Mouse (Mus musculus): Measurements from ENCODE around the gene Pomc.

DNA sequence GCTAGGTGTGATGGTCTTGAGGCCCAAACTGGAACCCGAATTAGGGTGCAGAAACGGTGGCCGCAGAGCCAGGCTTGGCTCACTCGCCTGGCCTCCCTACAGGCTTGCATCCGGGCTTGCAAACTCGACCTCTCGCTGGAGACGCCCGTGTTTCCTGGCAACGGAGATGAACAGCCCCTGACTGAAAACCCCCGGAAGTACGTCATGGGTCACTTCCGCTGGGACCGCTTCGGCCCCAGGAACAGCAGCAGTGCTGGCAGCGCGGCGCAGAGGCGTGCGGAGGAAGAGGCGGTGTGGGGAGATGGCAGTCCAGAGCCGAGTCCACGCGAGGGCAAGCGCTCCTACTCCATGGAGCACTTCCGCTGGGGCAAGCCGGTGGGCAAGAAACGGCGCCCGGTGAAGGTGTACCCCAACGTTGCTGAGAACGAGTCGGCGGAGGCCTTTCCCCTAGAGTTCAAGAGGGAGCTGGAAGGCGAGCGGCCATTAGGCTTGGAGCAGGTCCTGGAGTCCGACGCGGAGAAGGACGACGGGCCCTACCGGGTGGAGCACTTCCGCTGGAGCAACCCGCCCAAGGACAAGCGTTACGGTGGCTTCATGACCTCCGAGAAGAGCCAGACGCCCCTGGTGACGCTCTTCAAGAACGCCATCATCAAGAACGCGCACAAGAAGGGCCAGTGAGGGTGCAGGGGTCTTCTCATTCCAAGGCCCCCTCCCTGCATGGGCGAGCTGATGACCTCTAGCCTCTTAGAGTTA lies 5.2 kb downstream of the Pomc start:
- no peak for TF ChIP-seq CTCF (IDR thresholded peaks at IDR 0.05)
- TF ChIP-seq EP300 (IDR thresholded peaks at IDR 0.05) = no peak

Data from lung, postnatal 0 days (tissue).